Mouse (Mus musculus): Measurements from ENCODE around the gene Fbxo30.
"Not testable (repeated sequence)": the region's sequence is repeated elsewhere in the genome, so short reads cannot be mapped to it uniquely, and the experiment has no call there.

- TF ChIP-seq CTCF (IDR thresholded peaks at IDR 0.05; ENCODE audit: borderline replicate concordance, extremely low read depth, insufficient read depth, insufficient read length); POLR2A (IDR thresholded peaks at IDR 0.05; ENCODE audit: borderline replicate concordance, extremely low read depth, insufficient read depth, insufficient read length, poor library complexity, severe bottlenecking): not testable (repeated sequence)
Measured at GRCm38 (mm10) chr10:11242988-11243387, 38.1 kb upstream of the Fbxo30 start.
